Mouse (Mus musculus): ENCODE data around the gene Gm11096.

Gene Gm11096

DNA sequence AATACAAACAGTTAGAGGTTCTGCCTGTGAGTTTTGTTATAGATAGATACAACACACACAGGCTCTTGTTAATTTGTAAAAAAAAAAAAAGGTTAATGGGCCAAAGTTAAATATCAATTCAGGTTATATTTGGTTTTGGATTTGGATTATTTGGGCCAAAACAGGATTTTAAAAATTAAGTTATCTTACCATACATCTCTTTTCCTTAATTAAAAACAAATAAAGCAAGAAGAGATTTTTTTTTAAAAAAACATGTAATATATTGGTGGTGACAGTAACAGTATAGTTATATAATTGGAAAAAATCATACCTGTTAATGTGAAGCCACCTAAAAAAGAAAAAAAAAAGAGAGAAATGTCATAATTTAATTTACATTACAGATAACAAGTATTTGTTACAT, at the start of gene Gm11096:
Gm11096 (plus strand) TSS at position 301 of the 400 bp plus-strand sequence.
- ChIA-PET CTCF (no interaction called here), POLR2A (no interaction called here)

GRCm38 (mm10) chr17:81393040-81393439, 48.5 kb upstream of the Gm11096 start:
- ChIA-PET CTCF (no interaction called here), POLR2A (no interaction called here)

GRCm38 (mm10) chr17:81394124-81394523, 47.4 kb upstream of the Gm11096 start:
- CTCF ChIA-PET, result no interaction called here
- POLR2A ChIA-PET, result no interaction called here

DNA sequence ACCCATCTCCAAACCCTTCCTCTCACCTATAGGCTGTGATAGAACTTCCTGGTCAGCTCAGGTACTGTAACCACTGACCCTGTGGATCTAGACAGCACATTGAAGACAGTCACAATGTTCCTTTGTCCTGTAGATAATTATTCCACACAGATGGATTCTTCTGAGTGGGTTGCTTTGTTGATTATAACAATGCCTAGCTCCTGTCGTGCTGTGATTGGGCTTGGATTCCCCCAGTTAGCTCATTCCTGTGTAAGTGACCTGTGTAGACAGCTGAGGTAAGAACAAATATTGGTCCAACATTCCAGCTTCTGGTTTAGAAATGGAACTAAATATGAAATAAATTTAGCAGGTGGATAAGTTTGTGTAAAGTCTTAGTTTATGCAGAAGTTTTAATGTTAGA, 44.1 kb upstream of the Gm11096 start:
- CTCF ChIA-PET, result no interaction called here
- POLR2A ChIA-PET, result no interaction called here

DNA sequence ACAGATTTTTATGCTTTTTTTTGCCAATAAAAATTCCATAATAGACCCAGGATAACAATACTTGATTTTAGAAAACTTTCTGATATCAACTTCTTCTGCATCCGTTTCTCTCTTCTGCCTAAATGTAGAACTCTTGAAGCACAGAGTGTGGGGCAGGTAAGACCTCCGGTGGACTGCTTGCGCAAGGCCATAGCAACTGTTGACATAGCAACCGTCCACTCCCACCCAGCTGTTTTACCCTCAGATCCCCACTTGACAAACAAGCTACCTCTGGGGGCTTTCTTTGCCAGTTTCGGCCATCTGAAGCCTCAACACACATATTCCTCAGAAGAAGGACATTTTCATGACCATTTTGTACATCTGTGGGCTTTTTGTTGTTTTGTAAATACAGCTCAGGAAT, 41.2 kb upstream of the Gm11096 start:
- CTCF ChIA-PET, result no interaction called here
- POLR2A ChIA-PET, result interaction anchor here in 1 of 4 experiments (0.5 to 1.2 kb wide), 2 partner anchors 11 to 268 kb away, joined by 3 read pairs; no protein-coding TSS in a partner anchor

- CTCF ChIA-PET, result no interaction called here
- POLR2A ChIA-PET, result no interaction called here
Measured at GRCm38 (mm10) chr17:81402636-81403035, 38.9 kb upstream of the Gm11096 start.

- CTCF ChIA-PET, result no interaction called here
- POLR2A ChIA-PET, result no interaction called here
Measured at GRCm38 (mm10) chr17:81403121-81403520, 38.4 kb upstream of the Gm11096 start.

GRCm38 (mm10) chr17:81404225-81404624, 37.3 kb upstream of the Gm11096 start:
- CTCF ChIA-PET, result no interaction called here
- POLR2A ChIA-PET, result no interaction called here

GRCm38 (mm10) chr17:81412736-81413135, 28.8 kb upstream of the Gm11096 start:
- CTCF ChIA-PET, result no interaction called here

GRCm38 (mm10) chr17:81416361-81417114, 25.0 kb upstream of the Gm11096 start:
- ChIA-PET CTCF (no interaction called here), POLR2A (no interaction called here)

More at GRCm38 (mm10) chr17:81412736-81413135, 28.8 kb upstream of the Gm11096 start:
- POLR2A ChIA-PET, result no interaction called here

DNA sequence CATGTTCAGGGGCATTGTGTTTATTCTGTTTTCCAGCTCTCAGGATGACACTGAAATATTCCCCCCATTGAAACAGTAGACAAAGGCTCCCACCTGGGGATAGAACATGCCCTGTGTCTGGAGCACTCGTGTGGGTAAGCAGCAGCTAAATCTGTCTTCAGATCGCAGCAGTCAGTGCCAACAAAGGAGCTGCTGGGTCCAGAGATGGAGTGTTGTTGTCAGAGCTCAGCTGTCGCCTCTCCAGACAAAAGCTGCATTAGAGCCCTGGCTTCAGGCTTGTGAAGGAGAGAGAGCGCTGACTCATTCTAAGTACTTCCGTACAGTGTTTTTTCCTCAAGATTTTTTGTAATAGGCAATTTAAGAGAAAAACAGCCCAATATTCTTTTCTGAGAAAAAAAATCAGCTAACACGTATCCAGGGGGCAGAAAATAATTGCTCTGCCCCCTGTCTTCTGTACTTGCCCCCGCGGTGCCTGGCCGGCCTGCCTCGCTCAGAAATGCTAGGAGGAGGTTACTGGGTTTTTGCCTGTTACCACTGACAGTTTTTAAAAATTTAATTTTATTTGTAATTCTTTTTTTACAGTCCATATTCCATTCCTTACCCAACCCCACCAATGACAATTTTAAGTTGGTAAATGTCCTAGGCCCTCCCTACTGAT, 21.6 kb upstream of the Gm11096 start:
- POLR2A ChIA-PET, result no interaction called here
- CTCF ChIA-PET, result no interaction called here

GRCm38 (mm10) chr17:81424256-81424912, 17.2 kb upstream of the Gm11096 start:
- CTCF ChIA-PET, result no interaction called here
- POLR2A ChIA-PET, result no interaction called here

- ChIA-PET CTCF (no interaction called here), POLR2A (no interaction called here)
Measured at GRCm38 (mm10) chr17:81427245-81427644, 14.3 kb upstream of the Gm11096 start.

GRCm38 (mm10) chr17:81432733-81433132, 8.8 kb upstream of the Gm11096 start:
- ChIA-PET CTCF (no interaction called here), POLR2A (no interaction called here)

GRCm38 (mm10) chr17:81433148-81433547, 8.4 kb upstream of the Gm11096 start:
- CTCF ChIA-PET, result no interaction called here
- POLR2A ChIA-PET, result no interaction called here

- CTCF ChIA-PET, result no interaction called here
- POLR2A ChIA-PET, result no interaction called here
Measured at GRCm38 (mm10) chr17:81455269-81455668, 13.7 kb downstream of the Gm11096 start.

DNA sequence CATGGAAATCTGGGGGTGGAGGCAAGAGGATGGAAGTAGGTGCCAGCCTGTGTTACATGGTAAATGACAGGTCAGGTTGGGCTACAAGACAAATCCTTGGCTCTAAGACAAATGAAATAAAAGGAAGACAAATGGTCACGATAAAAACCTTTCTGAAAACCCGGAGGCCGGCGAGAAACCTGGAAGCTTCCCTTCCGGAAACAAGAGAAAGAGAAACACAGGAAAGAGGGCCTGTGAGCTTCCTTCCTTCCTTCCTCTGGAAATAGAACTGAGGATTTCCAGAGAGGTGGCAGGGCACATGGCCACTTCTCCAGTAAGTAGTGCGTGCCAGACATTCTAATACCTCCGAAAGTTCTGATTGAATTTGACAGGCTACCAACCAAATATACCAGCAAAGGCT, 14.4 kb downstream of the Gm11096 start:
- CTCF ChIA-PET, result no interaction called here
- POLR2A ChIA-PET, result no interaction called here

DNA sequence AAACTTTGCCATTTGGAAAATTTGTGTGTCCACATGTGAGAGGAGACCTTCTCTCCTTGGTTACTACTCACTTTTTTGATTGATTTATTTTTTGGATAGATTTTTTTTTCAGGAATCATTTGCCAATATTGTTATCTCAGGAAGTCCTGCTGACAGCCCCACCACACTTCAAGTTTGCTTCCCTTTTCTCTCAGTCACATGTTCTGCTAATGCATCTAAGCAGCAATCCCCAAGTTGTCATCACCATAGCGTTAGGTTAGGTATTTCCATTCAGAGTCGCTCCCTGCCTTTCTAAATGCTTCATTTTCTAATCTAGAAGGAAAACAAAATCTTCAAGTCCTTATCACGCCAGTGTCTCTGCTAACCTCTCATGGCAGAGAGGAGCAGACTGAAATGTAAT, 17.8 kb downstream of the Gm11096 start:
- ChIA-PET POLR2A (no interaction called here), CTCF (no interaction called here)

DNA sequence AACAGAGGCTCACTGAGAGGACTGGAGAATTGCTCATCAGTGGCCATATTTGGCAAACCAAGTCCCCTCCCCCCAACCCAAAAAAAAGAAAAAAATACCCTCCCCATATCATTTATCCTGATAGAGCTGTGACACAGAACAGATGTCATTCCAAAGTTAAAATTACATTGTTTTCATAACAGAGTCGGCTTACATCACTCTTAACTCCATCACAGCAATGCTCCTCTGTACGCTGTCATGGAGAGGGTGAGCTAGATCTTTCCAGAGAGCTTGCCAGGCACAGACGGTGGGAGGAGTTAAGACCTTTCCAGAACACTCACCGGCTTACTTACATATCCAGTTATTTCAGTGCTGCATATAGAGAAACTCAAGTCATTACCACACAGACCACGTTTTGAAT, 27.4 kb downstream of the Gm11096 start:
- ChIA-PET POLR2A (no interaction called here), CTCF (no interaction called here)

DNA sequence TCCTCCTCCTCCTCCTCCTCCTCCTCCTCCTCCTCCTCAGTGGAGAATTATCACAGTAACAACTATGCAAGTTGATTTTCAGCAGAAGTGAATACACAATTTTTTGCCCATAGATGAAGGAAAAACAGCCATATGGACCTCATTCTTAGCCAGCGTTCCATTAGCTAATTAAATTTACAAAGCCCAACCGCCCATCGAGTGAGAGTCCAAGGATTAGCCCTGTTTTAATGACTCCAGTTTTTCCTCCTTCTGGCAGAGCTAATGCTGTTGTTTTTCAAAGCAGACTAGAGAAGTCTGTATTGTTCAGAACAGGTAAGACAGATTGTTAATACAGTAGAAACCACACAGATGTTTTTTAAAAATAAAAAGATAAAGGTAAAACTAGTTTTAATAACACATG, 31.8 kb downstream of the Gm11096 start:
- ChIA-PET CTCF (no interaction called here), POLR2A (no interaction called here)

GRCm38 (mm10) chr17:81477420-81477819, 35.9 kb downstream of the Gm11096 start:
- POLR2A ChIA-PET, result no interaction called here
- CTCF ChIA-PET, result no interaction called here

All from embryonic stem cell, embryonic (primary cell).